Mouse (Mus musculus) regulatory T cell (primary cell): ENCODE results near the gene Pgf.

Experiments used
- in situ Hi-C: fragments of 300-600 bp; cut with MboI, MseI; formaldehyde crosslinking; loops from one replicate; pipeline ENCODE4 v1.15.1; 2025; ENCODE audit warnings: high pct_unique_total_duplicates

Gene Pgf

GRCm38 (mm10) chr12:85177740-85178239, at the start of gene Pgf:
Gene Pgf (minus strand): TSS chr12:85177790.
- in situ Hi-C loops = loop anchor here (10.0 kb wide), 1 partner anchor 287 kb away; no protein-coding TSS in a partner anchor

- in situ Hi-C loops = no loop called here
Measured at GRCm38 (mm10) chr12:85227227-85227626, 49.6 kb upstream of the Pgf start.

- in situ Hi-C loops = loop anchor here (5.0 to 25.0 kb wide), 2 partner anchors 57 to 1517 kb away; partner anchors contain the start of genes Angel1 and Lrrc74a
Measured at GRCm38 (mm10) chr12:85219905-85220290, 42.3 kb upstream of the Pgf start.

GRCm38 (mm10) chr12:85219236-85219904, 41.8 kb upstream of the Pgf start, which contains the start of gene Eif2b2:
Gene Eif2b2 (plus strand): TSS chr12:85219481.
- in situ Hi-C loops = loop anchor here (25.0 kb wide), 1 partner anchor 1518 kb away; the partner anchor contains the start of genes Angel1 and Lrrc74a

GRCm38 (mm10) chr12:85217733-85218310, 40.2 kb upstream of the Pgf start:
- in situ Hi-C loops = loop anchor here (25.0 kb wide), 1 partner anchor 1519 kb away; the partner anchor contains the start of genes Angel1 and Lrrc74a

GRCm38 (mm10) chr12:85215031-85215430, 37.4 kb upstream of the Pgf start:
- in situ Hi-C loops = loop anchor here (25.0 kb wide), 1 partner anchor 1522 kb away; the partner anchor contains the start of genes Angel1 and Lrrc74a

- in situ Hi-C loops = loop anchor here (25.0 kb wide), 1 partner anchor 1529 kb away; the partner anchor contains the start of genes Angel1 and Lrrc74a
Measured at GRCm38 (mm10) chr12:85208687-85209199, 31.2 kb upstream of the Pgf start.

- in situ Hi-C loops = loop anchor here (25.0 kb wide), 1 partner anchor 1532 kb away; the partner anchor contains the start of genes Angel1 and Lrrc74a
Measured at GRCm38 (mm10) chr12:85205425-85205824, 27.8 kb upstream of the Pgf start.

GRCm38 (mm10) chr12:85204105-85204504, 26.5 kb upstream of the Pgf start:
- in situ Hi-C loops = loop anchor here (25.0 kb wide), 1 partner anchor 1533 kb away; the partner anchor contains the start of genes Angel1 and Lrrc74a

GRCm38 (mm10) chr12:85203699-85204098, 26.1 kb upstream of the Pgf start:
- in situ Hi-C loops = loop anchor here (25.0 kb wide), 1 partner anchor 1534 kb away; the partner anchor contains the start of genes Angel1 and Lrrc74a

GRCm38 (mm10) chr12:85202191-85202590, 24.6 kb upstream of the Pgf start:
- in situ Hi-C loops = loop anchor here (25.0 kb wide), 1 partner anchor 1535 kb away; the partner anchor contains the start of genes Angel1 and Lrrc74a

GRCm38 (mm10) chr12:85201830-85202147, 24.2 kb upstream of the Pgf start:
- in situ Hi-C loops = loop anchor here (25.0 kb wide), 1 partner anchor 1536 kb away; the partner anchor contains the start of genes Angel1 and Lrrc74a

GRCm38 (mm10) chr12:85200929-85201829, 23.6 kb upstream of the Pgf start:
- in situ Hi-C loops = loop anchor here (25.0 kb wide), 1 partner anchor 1536 kb away; the partner anchor contains the start of genes Angel1 and Lrrc74a

- in situ Hi-C loops = loop anchor here (25.0 kb wide), 1 partner anchor 1537 kb away; the partner anchor contains the start of genes Angel1 and Lrrc74a
Measured at GRCm38 (mm10) chr12:85199954-85200353, 22.4 kb upstream of the Pgf start.

GRCm38 (mm10) chr12:85197936-85198335, 20.3 kb upstream of the Pgf start:
- in situ Hi-C loops = no loop called here

- in situ Hi-C loops = no loop called here
Measured at GRCm38 (mm10) chr12:85197371-85197770, 19.8 kb upstream of the Pgf start.

GRCm38 (mm10) chr12:85196191-85196590, 18.6 kb upstream of the Pgf start:
- in situ Hi-C loops = no loop called here

GRCm38 (mm10) chr12:85195086-85195485, 17.5 kb upstream of the Pgf start:
- in situ Hi-C loops = no loop called here

- in situ Hi-C loops = no loop called here
Measured at GRCm38 (mm10) chr12:85194623-85195018, 17.0 kb upstream of the Pgf start.

GRCm38 (mm10) chr12:85193923-85194622, 16.5 kb upstream of the Pgf start:
- in situ Hi-C loops = no loop called here
